Mouse (Mus musculus) cortical plate, adult 2 months (tissue): ENCODE measurements at regions not wholly inside any gene's neighbourhood (a gene's known extent, or its start where the extent isn't known, plus 50 kb on each side); places are given as distances from the start of the nearest gene placed in this dataset.

Experiments used
- CTCF ChIP-seq: fragments of 200-500 bp; IDR thresholded peaks from 2 replicates; pipeline ENCODE4 v1.5.1; 2011; ENCODE audit warnings: mild to moderate bottlenecking, control low read depth, low read length; ENCODE audit not compliant: insufficient read depth; ENCODE audit errors: extremely low read depth
- POLR2A ChIP-seq: fragments of 200-500 bp; IDR thresholded peaks from 2 replicates; pipeline ENCODE4 v1.6.1; 2011; ENCODE audit warnings: mild to moderate bottlenecking, low read length, control low read depth; ENCODE audit not compliant: insufficient read depth; ENCODE audit errors: extremely low read depth

DNA sequence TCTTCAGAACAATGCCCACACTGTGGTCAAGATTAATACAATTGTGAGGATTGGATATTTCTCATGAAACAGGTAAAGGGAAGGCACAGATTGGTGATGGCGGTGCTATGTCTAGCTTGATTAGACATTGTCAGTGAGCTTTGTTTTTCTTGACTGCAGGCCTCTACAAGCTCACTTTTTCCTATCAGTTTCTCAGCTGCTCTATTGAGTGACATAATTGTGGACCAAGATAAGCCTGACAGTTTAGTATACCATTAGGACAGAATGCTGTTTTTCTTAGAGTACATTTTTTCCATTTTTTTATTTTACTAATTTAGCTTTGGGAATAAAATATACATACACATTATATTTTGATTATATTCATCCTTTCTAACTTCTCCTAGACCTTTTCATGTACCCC is 154.7 kb downstream of the Lrriq3 start:
- no peak for TF ChIP-seq CTCF
- TF ChIP-seq POLR2A: no peak
